In the genomic region with DNA sequence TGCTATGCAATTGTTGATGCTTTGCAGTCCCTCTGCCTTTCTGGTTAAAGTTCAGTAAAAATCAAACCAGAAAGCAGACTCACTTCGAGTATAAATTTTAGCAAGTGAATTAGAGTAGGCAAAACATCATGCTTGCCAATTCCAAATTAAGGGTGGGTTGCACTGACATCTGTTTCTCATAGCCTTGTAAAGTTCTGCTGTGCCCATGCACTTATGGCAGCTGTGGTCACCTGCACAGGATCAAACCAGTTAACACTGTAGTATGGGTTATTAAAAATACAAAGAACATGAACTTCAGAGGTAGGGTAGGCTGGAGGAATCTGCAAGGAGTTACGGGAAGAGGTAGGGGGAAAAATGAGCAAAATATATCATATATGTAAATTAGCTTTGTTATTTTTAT, we compare ENCODE assay signal across 27 mouse cellular contexts. TPM values are rescaled to one million over a fixed set of nuclear protein-coding genes. Genes with fewer than 3 reads are reported as not detected.
"Had no signal": no experiment of that assay in that cellular context is flagged by ENCODE, and none has a peak within 500 bp of the region (broad histone marks: within the 10 kb centered on the region; RNA-seq: fewer than 3 reads in every experiment).

No protein-coding gene starts in this region.

- H3K36me3 ChIP-seq: limb, embryonic 15.5 days; midbrain, embryonic 13.5 days; neural tube, embryonic 13.5 days; stomach, embryonic 15.5 days had no signal

- H3K4me1 ChIP-seq: neural tube, embryonic 13.5 days; stomach, embryonic 15.5 days had no signal

- DNase-seq: kidney, adult 2 months; kidney, postnatal 36 days; layer of hippocampus, postnatal 36 days; liver, postnatal 0 days; lung, embryonic 14.5 days; spleen, adult 18-20 months; thymus, postnatal 4 days had no signal

- H3K9me3 ChIP-seq: limb, embryonic 15.5 days; midbrain, embryonic 13.5 days; neural tube, embryonic 13.5 days; stomach, embryonic 15.5 days had no signal

- H3K9ac ChIP-seq: limb, embryonic 15.5 days; liver, embryonic 14.5 days; liver, postnatal 0 days; lung, embryonic 14.5 days; midbrain, embryonic 13.5 days; stomach, embryonic 15.5 days had no signal

- H3K4me2 ChIP-seq: limb, embryonic 15.5 days; liver, embryonic 11.5 days; lung, embryonic 14.5 days; midbrain, embryonic 13.5 days; neural tube, embryonic 13.5 days; stomach, embryonic 15.5 days had no signal

- H3K27me3 ChIP-seq: limb, embryonic 15.5 days; midbrain, embryonic 13.5 days; neural tube, embryonic 13.5 days; stomach, embryonic 15.5 days had no signal

- ATAC-seq: intestine, postnatal 0 days; liver, postnatal 0 days; lung, postnatal 0 days; midbrain, embryonic 13.5 days; midbrain, embryonic 16.5 days had no signal

- H3K4me3 ChIP-seq: limb, embryonic 15.5 days; midbrain, embryonic 13.5 days; myocyte; neural tube, embryonic 13.5 days; stomach, embryonic 15.5 days had no signal

- H3K27ac ChIP-seq: kidney, postnatal 0 days; limb, embryonic 15.5 days; liver, embryonic 14.5 days; macrophage; midbrain, embryonic 13.5 days; neural tube, embryonic 13.5 days; stomach, embryonic 15.5 days had no signal

RNA-seq across cellular contexts. Expression of a gene that starts 46.3 kb away (rescaled TPM):
- total RNA-seq: layer of hippocampus, adult 8-10 months; layer of hippocampus, postnatal 10 days; layer of hippocampus, postnatal 36 days; left cerebral cortex, adult 8-10 months; left cerebral cortex, postnatal 25 days; megakaryocyte, adult 5-6 weeks; monocyte, adult 5-6 weeks; neutrophil, adult 5-6 weeks had no signal
- polyA plus RNA-seq: intestine, postnatal 0 days; kidney, adult 2 months; kidney, embryonic 14.5 days; kidney, postnatal 0 days; limb, embryonic 15.5 days; liver, embryonic 11.5 days; liver, embryonic 14.5 days; liver, postnatal 0 days; lung, embryonic 14.5 days; lung, postnatal 0 days; macrophage; midbrain, embryonic 13.5 days; midbrain, embryonic 16.5 days; myocyte; neural tube, embryonic 13.5 days; stomach, embryonic 15.5 days had no signal
